Mouse (Mus musculus): ENCODE measurements around the gene Cactin.

GRCm38 (mm10) chr10:81287513-81288157, 33.3 kb upstream of the Cactin start:
- TF ChIP-seq POLR2A (IDR thresholded peaks at IDR 0.05; ENCODE audit: borderline replicate concordance, extremely low read depth, insufficient read depth, insufficient read length, poor library complexity, severe bottlenecking) = no peak
- peak; percentile 70 for TF ChIP-seq CTCF (IDR thresholded peaks at IDR 0.05; ENCODE audit: borderline replicate concordance, extremely low read depth, insufficient read depth, insufficient read length)
